Mouse (Mus musculus) stomach, postnatal 0 days (tissue): Measurements from ENCODE around the gene Hapln1. TPM values are rescaled to one million over a fixed set of nuclear protein-coding genes. Genes with fewer than 3 reads are reported as not detected.

ENCODE experiments used
- ATAC-seq: fragments of 200-750 bp; cut with Nextera tagmentation; 2 replicates; pipeline ENCODE4 v1.8.0; 2017; ENCODE audit not compliant: low FRiP score, low TSS enrichment
- DNase-seq: peaks from one replicate; pipeline ENCODE4 v3.0.0-alpha.2; 2016; ENCODE audit warnings: low spot score
- H3K27ac ChIP-seq: fragments of 300-500 bp; sonication (generic); replicated peaks from 2 replicates; pipeline ENCODE4 v1.5.1; 2014; ENCODE audit warnings: mild to moderate bottlenecking, control low read depth
- H3K27me3 ChIP-seq: fragments of 300-500 bp; sonication (generic); 2 replicates; pipeline ENCODE4 v1.6.1; 2014; ENCODE audit warnings: low read length; ENCODE audit not compliant: control insufficient read depth, insufficient read depth
- H3K36me3 ChIP-seq: fragments of 300-500 bp; sonication (generic); 2 replicates; pipeline ENCODE4 v1.6.1; 2014; ENCODE audit warnings: low read length, mixed read lengths; ENCODE audit not compliant: control insufficient read depth, insufficient read depth
- H3K4me1 ChIP-seq: fragments of 300-500 bp; sonication (generic); replicated peaks from 2 replicates; pipeline ENCODE4 v1.6.1; 2014; ENCODE audit warnings: antibody characterized with exemption; ENCODE audit not compliant: control insufficient read depth, insufficient read depth
- H3K4me2 ChIP-seq: fragments of 300-500 bp; sonication (generic); replicated peaks from 2 replicates; pipeline ENCODE4 v1.6.1; 2014; ENCODE audit warnings: low read depth, mild to moderate bottlenecking, control low read depth, moderate library complexity
- H3K4me3 ChIP-seq: fragments of 300-500 bp; sonication (generic); 2 replicates; pipeline ENCODE4 v1.5.1; 2014; ENCODE audit warnings: low read depth, low read length, control low read depth
- H3K9ac ChIP-seq: fragments of 300-500 bp; sonication (generic); 2 replicates; pipeline ENCODE4 v1.6.1; 2014; ENCODE audit warnings: mild to moderate bottlenecking, low read length, control low read depth, mixed read lengths
- H3K9me3 ChIP-seq: fragments of 300-500 bp; sonication (generic); 2 replicates; pipeline ENCODE4 v1.6.1; 2016; ENCODE audit warnings: low read length; ENCODE audit not compliant: control insufficient read depth
- CTCF ChIP-seq: IDR thresholded peaks from 2 replicates; pipeline ENCODE4 v1.5.1; 2016; ENCODE audit warnings: antibody characterized with exemption, low read depth, mild to moderate bottlenecking, moderate library complexity
- EP300 ChIP-seq: optimal IDR thresholded peaks from 2 replicates; pipeline ENCODE3; 2016; ENCODE audit warnings: antibody characterized with exemption
- whole genome bisulfite sequencing: fragments of 180-500 bp; shearing (Covaris S2); extraction: QIAGEN DNeasy Blood & Tissue Kit; methylation state at CpG from one replicate; pipeline ENCODE4 v1.1.7; 2014; 5-methylcytosine and 5-hydroxymethylcytosine counted together
- polyA plus RNA-seq: library from polyadenylated mRNA; unstranded; fragments of >200 nt; fragmentation: Nextera tagmentation; extraction: Ambion mirVana; gene quantifications from 2 replicates; pipeline ENCODE4 v1.2.1, GENCODE M21; 2015

Hapln1 gene
- polyA plus RNA-seq, 1 experiment from 2014 or later, result 0.61 TPM

DNA sequence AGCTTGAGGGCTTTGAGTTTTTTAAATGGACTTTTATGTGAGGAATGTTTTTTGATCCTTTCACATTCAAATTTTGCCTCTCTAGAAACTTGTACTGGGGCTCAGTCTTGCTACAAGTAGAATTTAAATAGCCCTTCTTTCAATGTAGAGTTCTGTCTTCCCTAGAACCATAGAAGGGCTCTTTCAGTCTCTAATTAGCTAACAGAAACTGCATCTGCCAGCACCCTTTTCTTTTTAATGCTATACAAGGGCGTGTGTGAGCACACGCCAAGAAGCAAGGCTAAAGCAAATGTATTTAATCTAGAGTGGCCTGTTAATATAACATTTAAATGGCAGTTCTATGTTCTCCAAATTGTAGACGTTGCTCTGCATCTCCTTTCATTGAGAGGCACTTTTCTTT is 67.8 kb downstream of the Hapln1 start:
- H3K9ac ChIP-seq, result no peak overlapping the region
- TF ChIP-seq CTCF, result no peak
- no peak for TF ChIP-seq EP300
- no peak for ATAC-seq
- no peaks in the 10 kb centered on the region for H3K27me3 ChIP-seq
- no peak overlapping the region for H3K27ac ChIP-seq
- H3K4me2 ChIP-seq, result no peak overlapping the region
- H3K36me3 ChIP-seq, result no peaks in the 10 kb centered on the region
- H3K4me1 ChIP-seq, result no peaks in the 10 kb centered on the region
- DNase-seq, result no peak
- 64% methylated on average over 3 of the region's 3 CpGs for WGBS
- H3K9me3 ChIP-seq, result no peaks in the 10 kb centered on the region
- H3K4me3 ChIP-seq, result no peak overlapping the region

DNA sequence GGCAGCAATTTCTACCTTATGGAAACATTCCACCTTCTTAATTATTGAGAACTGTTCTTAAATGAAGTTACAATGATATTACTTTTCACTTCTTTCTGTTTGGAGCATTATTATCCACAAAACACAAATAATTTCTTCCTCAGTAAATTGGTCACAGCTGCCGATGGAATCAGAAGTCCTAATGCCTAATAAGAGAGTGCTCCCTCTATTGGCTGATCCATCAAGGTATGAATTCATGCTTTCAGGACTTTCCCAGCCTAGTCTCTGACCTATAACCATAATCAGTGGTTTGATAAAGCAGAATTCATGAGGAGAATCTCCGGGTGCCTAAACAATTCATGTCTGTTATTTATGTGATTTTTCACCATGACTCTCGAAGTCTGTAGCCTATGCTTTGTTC is 79.5 kb downstream of the Hapln1 start:
- no peak overlapping the region for H3K27ac ChIP-seq
- whole genome bisulfite sequencing, result 75% methylated on average over 3 of the region's 3 CpGs

DNA sequence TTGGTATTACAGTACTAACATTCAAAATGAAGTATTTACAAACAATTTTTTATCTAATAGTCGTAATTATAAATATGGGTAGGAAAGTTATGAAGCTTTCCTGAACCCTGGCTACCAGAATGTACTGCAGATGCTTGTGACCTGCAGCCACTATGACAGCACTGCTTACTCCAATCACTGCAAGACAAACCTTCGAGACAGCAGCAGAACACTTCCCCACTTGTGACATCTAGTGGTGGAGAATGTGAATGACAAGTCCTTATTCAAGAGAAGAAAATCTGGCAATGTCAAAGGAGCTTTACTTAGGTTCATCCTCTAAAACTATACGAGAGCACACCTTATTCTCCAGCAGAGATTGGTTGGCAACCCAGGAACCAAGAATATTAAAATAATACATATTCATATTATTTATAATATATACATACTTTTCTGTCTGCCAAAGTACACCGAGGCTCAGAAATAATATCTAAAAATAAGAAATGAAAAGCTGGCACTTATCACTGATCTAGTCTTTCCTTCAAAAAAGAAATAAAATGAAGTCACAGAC is 94.6 kb downstream of the Hapln1 start:
- 28% methylated on average over 4 of the region's 4 CpGs for WGBS
- H3K4me3 ChIP-seq, result no peak overlapping the region
- no peak for DNase-seq
- no peaks in the 10 kb centered on the region for H3K4me1 ChIP-seq
- H3K27ac ChIP-seq, result no peak overlapping the region
- ATAC-seq, result peak; percentile 51; the same call in 1 of the 2 replicates
- H3K9me3 ChIP-seq, result no peaks in the 10 kb centered on the region
- no peaks in the 10 kb centered on the region for H3K27me3 ChIP-seq
- no peaks in the 10 kb centered on the region for H3K36me3 ChIP-seq
- TF ChIP-seq EP300 (no peak), CTCF (peak; percentile 89)
- H3K4me2 ChIP-seq, result no peak overlapping the region
- H3K9ac ChIP-seq, result no peak overlapping the region

More for the DNA sequence above, 79.5 kb downstream of the Hapln1 start:
- Histone ChIP-seq H3K4me1 (no peaks in the 10 kb centered on the region), H3K9me3 (no peaks in the 10 kb centered on the region), H3K4me2 (no peak overlapping the region), H3K4me3 (no peak overlapping the region), H3K9ac (no peak overlapping the region), H3K27me3 (no peaks in the 10 kb centered on the region), H3K36me3 (no peaks in the 10 kb centered on the region)
- DNase-seq, result no peak
- TF ChIP-seq CTCF (peak; percentile 35), EP300 (no peak)
- no peak for ATAC-seq

DNA sequence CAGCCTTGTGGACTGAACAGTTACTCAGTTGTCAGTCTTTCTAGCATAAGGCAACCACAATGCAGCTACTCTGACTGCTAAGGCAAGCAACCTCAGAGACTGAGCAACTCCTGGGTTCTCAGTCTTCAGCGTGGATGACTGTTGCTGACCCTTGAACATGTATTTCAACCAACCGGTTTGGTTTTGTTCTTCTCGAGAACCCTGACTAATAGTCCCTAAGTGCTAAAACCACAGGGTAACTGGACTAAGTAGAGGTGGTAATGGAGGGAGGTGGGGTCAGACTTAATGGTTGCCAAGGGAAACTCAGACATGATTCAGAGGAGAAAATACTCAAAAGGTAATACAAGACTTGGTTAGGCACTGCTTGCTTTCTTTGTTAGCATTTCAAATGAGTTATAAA is 97.4 kb downstream of the Hapln1 start:
- ATAC-seq (no peak), DNase-seq (no peak)
- Histone ChIP-seq H3K4me1 (no peaks in the 10 kb centered on the region), H3K36me3 (no peaks in the 10 kb centered on the region), H3K9ac (no peak overlapping the region), H3K27me3 (no peaks in the 10 kb centered on the region), H3K4me2 (no peak overlapping the region), H3K27ac (no peak overlapping the region), H3K9me3 (no peaks in the 10 kb centered on the region), H3K4me3 (no peak overlapping the region)
- no peak for TF ChIP-seq EP300
- TF ChIP-seq CTCF, result no peak
- 73% methylated on average over 3 of the region's 3 CpGs for WGBS

DNA sequence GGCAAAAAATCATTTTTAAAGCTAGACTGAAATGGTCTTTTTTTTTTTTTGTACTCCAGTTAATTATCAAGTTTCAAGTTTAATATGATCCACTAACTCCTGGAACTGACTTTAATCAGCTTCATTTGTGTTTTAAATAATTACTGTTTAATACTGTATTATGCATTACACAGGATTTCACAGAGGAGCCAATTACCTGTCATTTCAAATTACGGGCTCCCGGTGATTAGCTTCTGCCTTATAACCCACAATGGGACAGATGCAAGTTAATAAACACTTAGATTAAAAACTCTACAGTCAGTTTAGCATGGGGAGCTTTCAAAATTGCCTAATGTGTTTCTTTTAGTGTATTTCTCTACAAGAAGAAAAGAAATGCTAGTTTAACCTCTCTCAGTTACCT is 106.0 kb downstream of the Hapln1 start:
- no peaks in the 10 kb centered on the region for H3K9me3 ChIP-seq
- H3K4me1 ChIP-seq, result no peaks in the 10 kb centered on the region
- H3K9ac ChIP-seq, result no peak overlapping the region
- no peaks in the 10 kb centered on the region for H3K27me3 ChIP-seq
- H3K4me3 ChIP-seq, result no peak overlapping the region
- TF ChIP-seq EP300, result no peak
- no peak for TF ChIP-seq CTCF
- ATAC-seq (no peak), DNase-seq (no peak)
- no peak overlapping the region for H3K27ac ChIP-seq
- H3K36me3 ChIP-seq, result no peaks in the 10 kb centered on the region
- 79% methylated on average over 2 of the region's 2 CpGs for WGBS
- H3K4me2 ChIP-seq, result no peak overlapping the region

DNA sequence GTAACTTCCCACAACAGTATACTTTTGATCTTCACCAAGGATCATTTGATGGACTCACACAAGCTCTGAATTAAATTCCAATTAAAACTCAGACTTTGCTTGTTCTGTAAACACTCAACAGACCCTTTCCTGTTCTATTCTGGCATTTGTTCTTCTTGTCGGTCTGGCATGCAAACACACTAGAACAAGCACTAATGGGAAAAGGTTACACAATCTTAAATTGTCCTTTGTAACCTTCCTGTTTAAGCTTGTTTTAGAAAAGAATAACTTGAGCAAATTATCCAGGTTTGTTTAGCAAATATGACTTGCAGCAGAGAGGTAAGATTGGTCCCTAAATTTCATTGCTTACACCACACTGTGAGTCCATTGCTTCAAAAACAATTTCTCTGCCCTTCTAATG is 113.2 kb downstream of the Hapln1 start:
- DNase-seq (no peak), ATAC-seq (0 out of 2 replicates have a peak, but pooled peaks have one; percentile 42)
- no peak overlapping the region for H3K4me2 ChIP-seq
- H3K4me1 ChIP-seq, result no peaks in the 10 kb centered on the region
- no peak overlapping the region for H3K4me3 ChIP-seq
- no peak for TF ChIP-seq EP300
- TF ChIP-seq CTCF, result no peak
- no peak overlapping the region for H3K9ac ChIP-seq
- H3K36me3 ChIP-seq, result no peaks in the 10 kb centered on the region
- no peak overlapping the region for H3K27ac ChIP-seq
- WGBS, result 10% methylated on average over 1 of the region's 1 CpGs
- no peaks in the 10 kb centered on the region for H3K9me3 ChIP-seq
- no peaks in the 10 kb centered on the region for H3K27me3 ChIP-seq
